Mouse (Mus musculus) frontal cortex, postnatal 14 days (tissue): ENCODE measurements around the gene Dstn.
A peak's percentile ranks its signal among the peaks of the same experiment; 100 is the strongest.

Experiments
- DNase-seq, 2 experiments: peaks; one replicate each; pipeline ENCODE4 v3.0.0; 2022; ENCODE audit warnings: low spot score in 2 of 2

Dstn gene

GRCm38 (mm10) chr2:143915600-143916135 is 548 bp downstream of the Dstn start:
- peak; percentile 23 for DNase-seq

- DNase-seq: no peak
Observed at GRCm38 (mm10) chr2:143916229-143916628, 1.1 kb downstream of the Dstn start.

GRCm38 (mm10) chr2:143917622-143918021 is 2.5 kb downstream of the Dstn start:
- DNase-seq: no peak

DNA sequence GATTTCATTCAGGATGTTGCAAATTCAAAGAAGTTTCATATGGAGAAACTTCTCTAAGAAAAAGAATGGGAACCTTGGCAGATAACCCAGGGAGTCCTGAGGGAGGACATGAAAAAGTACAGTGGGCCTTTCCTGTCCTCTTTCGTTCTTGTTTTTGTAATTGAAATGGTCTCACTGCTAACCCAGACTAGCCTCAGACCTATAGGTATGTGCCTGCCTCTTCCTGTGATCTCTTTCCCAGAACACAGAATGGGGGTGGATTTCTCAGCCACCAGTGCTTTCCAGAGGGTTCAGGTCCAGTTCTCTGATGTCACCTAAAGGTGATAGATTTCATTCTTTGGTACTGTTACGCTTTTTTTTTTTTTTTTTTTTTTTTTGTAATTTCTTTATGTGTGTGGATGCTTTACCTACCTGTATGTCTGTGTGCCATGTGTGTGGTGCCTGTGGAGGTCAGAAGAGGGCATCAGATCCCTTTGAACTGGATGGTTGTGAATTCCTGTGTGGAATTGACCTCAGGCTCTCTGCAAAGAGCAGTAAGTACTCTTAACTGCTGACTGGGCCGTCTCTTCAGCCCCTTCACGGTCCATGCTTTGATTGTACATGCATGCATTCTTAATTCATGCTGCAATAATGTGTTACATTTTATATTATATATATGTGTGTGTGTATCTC is 3.8 kb downstream of the Dstn start:
- no peak for DNase-seq

DNA sequence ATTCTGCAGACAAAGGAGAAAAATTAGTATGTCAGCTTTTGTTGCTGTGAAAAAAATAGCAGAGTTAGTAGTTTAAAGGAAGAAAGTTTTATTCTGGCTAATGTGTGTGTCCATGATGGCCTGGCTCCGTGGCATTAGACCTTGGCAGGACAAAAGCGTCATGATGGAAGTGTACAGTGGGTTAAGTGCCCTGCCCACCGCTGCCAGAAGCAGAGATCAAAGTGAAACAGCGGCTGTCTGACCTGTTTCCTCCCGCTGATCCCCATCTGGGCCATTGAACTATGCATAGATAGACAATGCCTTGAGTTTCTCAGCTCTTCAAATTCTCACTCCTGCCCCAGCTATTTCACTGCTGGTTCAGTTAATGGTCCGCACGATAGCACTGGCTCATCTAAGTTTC is 9.0 kb downstream of the Dstn start:
- no peak for DNase-seq

DNA sequence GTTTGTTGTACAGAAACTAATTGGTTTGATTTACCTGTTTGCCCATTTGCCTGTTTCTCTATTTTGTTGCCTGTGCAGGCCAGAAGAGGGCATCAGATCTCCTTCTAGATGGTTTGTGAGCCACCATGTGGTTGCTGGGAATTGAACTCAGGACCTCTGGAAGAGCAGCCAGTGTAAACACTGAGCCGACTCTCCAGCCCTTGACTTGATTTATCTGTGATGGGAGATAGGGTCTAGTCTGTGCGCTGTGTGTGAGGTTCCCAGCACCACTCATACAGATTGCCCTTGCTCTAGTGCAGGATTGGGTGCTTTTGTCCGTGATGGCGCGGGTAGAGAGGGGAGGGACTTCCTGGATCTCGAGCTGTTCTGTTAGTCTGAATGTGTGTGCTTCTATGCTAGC is 10.7 kb downstream of the Dstn start:
- no peak for DNase-seq

GRCm38 (mm10) chr2:143929607-143930311 is 14.6 kb downstream of the Dstn start:
- no peak for DNase-seq

GRCm38 (mm10) chr2:143932340-143932873 is 17.3 kb downstream of the Dstn start:
- no peak for DNase-seq

GRCm38 (mm10) chr2:143933516-143933915 is 18.4 kb downstream of the Dstn start:
- DNase-seq: no peak

DNA sequence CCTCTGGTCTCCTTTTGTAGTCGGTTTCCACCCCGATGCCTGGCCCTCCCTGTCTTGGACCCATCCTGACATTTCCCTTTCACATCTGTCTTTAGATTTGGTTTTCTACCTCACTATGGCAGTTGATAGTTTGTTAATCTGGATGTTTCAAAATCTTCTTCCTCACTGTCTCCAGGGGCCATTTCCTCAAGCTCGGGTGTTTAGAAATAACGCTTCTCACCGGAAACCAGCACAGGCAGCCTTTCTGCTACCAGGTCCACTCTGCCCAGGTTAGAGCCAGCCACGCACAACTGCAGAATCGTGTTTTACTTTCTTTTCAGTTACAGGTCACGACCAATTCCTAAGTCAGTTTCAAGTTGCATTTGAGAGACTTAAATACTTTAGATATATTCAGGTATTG is 19.3 kb downstream of the Dstn start:
- no peak for DNase-seq

DNA sequence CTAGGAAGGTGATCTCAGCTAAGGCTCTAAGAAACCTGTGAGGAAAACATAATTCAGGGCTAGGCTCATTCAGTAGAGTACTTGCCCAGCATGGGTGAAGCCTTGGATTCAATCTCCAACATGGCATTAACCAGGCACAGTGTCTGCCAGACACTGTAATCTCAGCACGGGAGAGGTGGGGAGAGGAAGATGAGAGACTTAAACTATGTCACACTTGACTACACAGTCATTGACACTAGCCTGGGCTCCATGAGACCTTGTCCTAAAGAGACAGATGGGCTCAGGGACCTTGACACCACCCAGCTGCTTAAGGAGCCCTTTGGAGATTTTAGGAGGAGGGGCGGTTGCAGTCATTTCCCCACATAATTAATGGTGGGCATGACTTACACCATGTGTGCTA is 22.7 kb downstream of the Dstn start:
- no peak for DNase-seq

DNA sequence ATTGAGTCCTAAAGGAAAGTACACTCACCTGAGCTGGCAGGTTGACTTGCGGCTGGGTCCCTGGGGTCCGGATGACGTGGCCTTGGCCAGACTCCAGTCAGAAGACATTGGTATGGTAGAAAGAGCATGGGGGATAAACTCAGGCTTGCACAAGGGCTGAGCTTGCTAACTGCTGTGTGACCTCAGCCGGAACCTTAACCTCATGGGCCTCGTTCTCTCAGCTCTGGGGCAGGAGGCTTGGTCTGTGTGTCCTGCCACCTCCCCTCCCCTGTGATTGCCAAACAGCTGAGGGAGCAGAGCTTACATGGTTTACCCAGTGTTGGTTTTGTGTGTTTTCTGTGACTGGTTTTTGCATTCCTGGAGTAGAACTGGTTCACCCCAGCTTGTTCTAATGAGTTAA is 25.3 kb downstream of the Dstn start:
- DNase-seq: no peak

- DNase-seq: no peak
Observed at GRCm38 (mm10) chr2:143944796-143945195, 29.7 kb downstream of the Dstn start.

DNA sequence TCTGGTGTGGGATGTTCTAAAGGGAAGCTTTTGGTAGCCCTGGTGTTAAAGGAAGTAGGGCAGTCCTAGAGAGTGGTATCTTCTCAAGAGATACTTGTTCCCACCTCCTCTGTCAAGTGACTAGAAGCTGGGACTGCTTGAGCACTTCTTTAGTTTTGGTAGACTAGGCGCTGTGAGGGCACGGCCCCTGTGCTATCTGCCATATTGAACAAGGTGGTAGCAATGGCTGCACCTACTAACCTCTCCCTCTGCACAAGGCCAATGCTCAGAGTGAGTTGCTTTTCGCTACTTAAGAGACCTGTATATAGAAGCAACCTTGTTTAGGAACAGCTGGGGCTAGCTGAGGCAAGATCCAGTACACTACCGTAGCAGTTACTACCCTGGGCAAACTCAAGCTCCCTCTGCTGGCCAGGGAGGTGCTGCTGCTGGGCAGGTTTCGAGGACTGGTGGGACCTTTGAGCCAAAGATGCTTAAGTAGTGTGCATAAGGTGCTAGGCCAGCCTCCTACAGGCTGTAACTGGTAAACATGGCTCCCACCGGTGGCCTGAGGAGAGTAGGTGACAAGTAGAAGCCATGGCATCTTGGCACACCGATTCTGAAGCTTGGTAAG is 30.5 kb downstream of the Dstn start:
- no peak for DNase-seq

- DNase-seq: no peak
Observed at GRCm38 (mm10) chr2:143946399-143946798, 31.3 kb downstream of the Dstn start.

DNA sequence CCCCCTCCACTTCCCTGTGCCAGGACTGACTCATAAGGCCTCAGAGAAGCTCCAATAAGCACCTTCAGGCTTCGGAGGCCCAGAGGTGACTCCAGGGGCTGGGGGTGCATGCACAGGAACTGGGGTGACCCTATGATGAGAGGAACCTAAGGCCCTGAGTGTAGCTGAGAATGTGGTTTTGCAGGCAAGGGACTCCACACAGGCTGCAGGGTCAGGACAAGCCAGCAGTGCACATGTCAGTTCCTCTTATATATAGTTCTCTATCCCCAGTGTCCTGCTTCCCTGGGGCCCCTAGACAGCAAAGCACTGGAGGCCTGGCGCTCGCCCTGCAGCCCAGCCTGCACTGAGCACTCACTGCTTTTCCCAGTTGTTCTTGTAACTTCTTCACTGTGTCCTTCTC is 32.9 kb downstream of the Dstn start:
- DNase-seq: no peak

GRCm38 (mm10) chr2:143948416-143948815 is 33.3 kb downstream of the Dstn start:
- no peak for DNase-seq

DNA sequence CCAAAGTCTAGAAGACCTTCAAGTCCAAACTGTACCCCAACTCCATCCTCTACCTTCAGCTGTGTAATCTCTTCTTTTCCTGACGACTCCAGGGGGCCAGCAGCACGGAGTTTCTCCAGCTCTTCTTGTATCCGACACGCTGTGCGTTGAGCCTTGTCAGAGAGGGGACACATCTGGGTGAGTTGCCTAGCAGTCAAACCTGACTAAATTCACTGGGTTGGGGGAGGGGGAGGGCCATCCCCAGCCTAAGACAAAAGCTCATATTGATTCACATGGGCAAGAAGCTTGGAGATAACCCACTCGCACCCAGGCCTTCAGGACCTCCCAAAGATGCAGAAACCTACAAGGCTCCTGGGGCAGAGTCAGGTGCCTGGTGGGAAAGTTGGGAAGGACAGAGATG is 34.1 kb downstream of the Dstn start:
- DNase-seq: no peak

DNA sequence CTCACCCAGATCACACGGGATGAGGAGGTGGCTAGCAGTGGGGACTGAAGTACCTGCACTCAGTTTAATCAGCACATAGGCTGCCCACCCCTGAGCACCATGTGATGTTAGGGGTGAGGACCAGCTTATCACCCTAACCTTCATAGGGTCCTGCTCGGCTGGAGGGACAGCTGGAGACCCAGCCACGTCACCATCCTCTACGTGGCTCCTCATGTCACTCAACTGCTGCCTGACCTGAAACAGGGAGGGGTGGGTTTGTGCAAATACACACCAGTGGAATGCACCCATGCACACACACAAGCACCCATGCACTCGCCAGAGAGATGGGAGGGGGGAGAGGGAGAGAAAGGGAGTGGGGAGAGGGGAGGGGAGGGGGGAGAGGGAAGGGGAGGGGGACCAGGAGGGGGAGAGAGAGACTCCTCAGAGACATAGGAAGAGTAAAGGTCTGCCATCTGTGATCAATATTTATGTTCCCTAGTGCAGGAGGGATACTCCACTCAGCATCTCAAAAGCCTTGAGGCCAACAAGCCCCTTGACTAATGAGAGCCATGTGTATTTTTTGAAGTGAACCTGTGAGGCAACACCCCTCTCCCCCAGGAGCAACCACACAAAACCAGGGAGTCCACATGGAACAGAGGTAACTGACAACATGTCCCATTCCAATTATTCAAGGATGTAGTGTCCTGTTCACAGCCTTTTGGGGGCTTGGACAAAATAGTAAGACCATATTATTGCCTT is 35.3 kb downstream of the Dstn start:
- no peak for DNase-seq

DNA sequence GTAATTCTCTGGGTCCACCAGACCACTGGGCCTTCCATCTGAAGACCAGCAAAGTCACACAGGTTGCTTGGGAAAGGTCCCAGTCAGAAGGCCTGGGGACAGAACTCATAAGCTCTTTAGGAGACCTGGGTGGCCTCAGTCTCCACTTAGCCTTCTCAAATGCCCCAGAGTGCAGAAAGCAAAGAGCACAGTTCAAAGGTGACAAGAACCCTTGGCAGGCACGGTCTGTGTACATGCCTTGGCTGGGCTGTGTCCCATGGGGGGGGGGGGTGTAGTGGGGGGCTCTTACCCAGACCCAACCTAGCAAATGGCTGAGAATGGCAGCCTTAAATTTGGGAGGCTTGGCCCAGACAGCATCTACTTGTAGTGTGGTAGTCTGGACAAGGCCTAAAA is 35.9 kb downstream of the Dstn start:
- DNase-seq: no peak

GRCm38 (mm10) chr2:143951546-143952315 is 36.6 kb downstream of the Dstn start:
- no peak for DNase-seq
